Mouse (Mus musculus) megakaryocyte, embryonic 14.5 days (primary cell): Measurements from ENCODE around the gene Wipf1.

Source experiments
- FLI1 ChIP-seq: IDR thresholded peaks from 2 replicates; pipeline ENCODE4 v1.6.1; 2012; ENCODE audit warnings: low read length, inconsistent platforms, mixed read lengths
- GATA1 ChIP-seq: IDR thresholded peaks from 3 replicates; pipeline ENCODE4 v1.6.1; 2012; ENCODE audit warnings: mixed read lengths, low read length, inconsistent platforms, borderline replicate concordance

DNA sequence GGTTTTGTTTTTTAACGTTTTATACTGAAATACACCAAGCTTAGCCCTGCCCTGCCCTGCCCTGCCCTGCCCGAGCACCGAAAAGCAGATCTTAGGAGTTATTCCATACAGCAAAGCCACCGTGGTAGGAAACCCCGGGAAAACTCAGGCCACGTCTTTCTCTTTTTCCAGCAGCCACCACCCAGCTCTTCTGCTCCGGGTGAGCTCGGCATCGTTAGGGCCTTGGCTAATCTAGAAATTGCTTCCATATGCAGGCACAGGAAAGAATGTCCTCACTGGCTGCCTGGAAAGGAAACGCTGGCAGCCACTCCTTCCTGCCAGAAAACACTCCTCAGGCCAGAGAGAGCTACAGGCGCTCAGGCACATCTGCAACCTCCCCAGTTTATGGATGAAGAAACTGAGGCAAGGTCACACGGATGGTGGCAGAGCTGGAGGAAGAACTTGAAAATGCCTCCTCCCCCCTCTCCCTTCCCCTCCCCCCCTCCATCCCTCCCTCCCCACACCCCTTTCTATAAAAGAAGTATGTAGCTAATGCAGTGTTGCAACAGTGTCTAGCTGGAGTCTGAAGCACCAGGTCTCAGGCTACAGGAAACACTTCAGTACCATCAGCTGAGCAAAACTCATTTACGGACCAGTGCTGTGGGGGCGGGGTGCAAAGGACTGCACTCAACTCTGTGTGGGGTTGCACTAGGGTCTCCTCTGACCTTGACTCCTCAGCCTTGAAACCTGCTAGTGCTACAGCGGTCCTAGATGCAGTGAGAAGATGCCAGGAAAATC lies 20.1 kb downstream of the Wipf1 start:
- no peak for TF ChIP-seq GATA1
- TF ChIP-seq FLI1, result no peak
